Mouse (Mus musculus): ENCODE data around the gene 4930404H24Rik. TPM values are rescaled to one million over a fixed set of nuclear protein-coding genes. Genes with fewer than 3 reads are reported as not detected.

Gene 4930404H24Rik
- polyA plus RNA-seq, 1 experiment, result not detected

- H3K79me2 ChIP-seq (ENCODE audit: control insufficient read depth, insufficient read depth), result no peaks in the 10 kb centered on the region
- no peak overlapping the region for H3K4me3 ChIP-seq
- H3K27me3 ChIP-seq (ENCODE audit: control insufficient read depth, insufficient read depth, insufficient read length), result peaks cover 23% of the 10 kb centered on the region
- TF ChIP-seq E2F4 (IDR thresholded peaks at IDR 0.05; ENCODE audit: insufficient read depth) (no peak), POLR2AphosphoS2 (IDR thresholded peaks at IDR 0.05; ENCODE audit: insufficient read length, low read depth) (no peak), CEBPB (IDR thresholded peaks at IDR 0.05; ENCODE audit: insufficient read depth, poor library complexity, severe bottlenecking) (no peak), SRF (IDR thresholded peaks at IDR 0.05; ENCODE audit: control insufficient read depth, insufficient read length, low read depth) (no peak), MYOD1 (IDR thresholded peaks at IDR 0.05; ENCODE audit: control insufficient read depth in 1 of 3, insufficient read length in 2 of 3, low read depth in 2 of 3) (no peak), MAX (IDR thresholded peaks at IDR 0.05; ENCODE audit: low read depth) (no peak), USF1 (IDR thresholded peaks at IDR 0.05; ENCODE audit: low read depth) (no peak), TCF12 (IDR thresholded peaks at IDR 0.05; ENCODE audit: insufficient read depth, poor library complexity, severe bottlenecking) (no peak)
- no peaks in the 10 kb centered on the region for H3K36me3 ChIP-seq (ENCODE audit: control insufficient read depth, insufficient read depth)
- no peak overlapping the region for H3K4me2 ChIP-seq (ENCODE audit: low read depth)
- H3ac ChIP-seq (ENCODE audit: control insufficient read depth, insufficient read length), result no peak overlapping the region
Measured at GRCm38 (mm10) chr2:153478583-153478982, 14.0 kb upstream of the 4930404H24Rik start.

- Histone ChIP-seq H3K27me3 (ENCODE audit: control insufficient read depth, insufficient read depth, insufficient read length) (peaks cover 29% of the 10 kb centered on the region), H3K4me3 (no peak overlapping the region), H3ac (ENCODE audit: control insufficient read depth, insufficient read length) (no peak overlapping the region), H3K4me2 (ENCODE audit: low read depth) (no peak overlapping the region), H3K79me2 (ENCODE audit: control insufficient read depth, insufficient read depth) (no peaks in the 10 kb centered on the region), H3K36me3 (ENCODE audit: control insufficient read depth, insufficient read depth) (no peaks in the 10 kb centered on the region)
- no peak for TF ChIP-seq MYOD1 (IDR thresholded peaks at IDR 0.05; ENCODE audit: control insufficient read depth in 1 of 3, insufficient read length in 2 of 3, low read depth in 2 of 3)
- TF ChIP-seq TCF12 (IDR thresholded peaks at IDR 0.05; ENCODE audit: insufficient read depth, poor library complexity, severe bottlenecking), result no peak
- no peak for TF ChIP-seq SRF (IDR thresholded peaks at IDR 0.05; ENCODE audit: control insufficient read depth, insufficient read length, low read depth)
- TF ChIP-seq POLR2AphosphoS2 (IDR thresholded peaks at IDR 0.05; ENCODE audit: insufficient read length, low read depth), result no peak
- TF ChIP-seq CEBPB (IDR thresholded peaks at IDR 0.05; ENCODE audit: insufficient read depth, poor library complexity, severe bottlenecking), result no peak
- no peak for TF ChIP-seq E2F4 (IDR thresholded peaks at IDR 0.05; ENCODE audit: insufficient read depth)
- TF ChIP-seq USF1 (IDR thresholded peaks at IDR 0.05; ENCODE audit: low read depth), result no peak
- no peak for TF ChIP-seq MAX (IDR thresholded peaks at IDR 0.05; ENCODE audit: low read depth)
- TF ChIP-seq MYOG (IDR thresholded peaks at IDR 0.05; ENCODE audit: control insufficient read depth in 1 of 3, insufficient read depth in 1 of 3, insufficient read length in 2 of 3, low read depth in 2 of 3), result no peak
- no peak for TF ChIP-seq TCF3 (IDR thresholded peaks at IDR 0.05; ENCODE audit: insufficient read length, low read depth)
Measured at GRCm38 (mm10) chr2:153479486-153479885, 13.1 kb upstream of the 4930404H24Rik start.

GRCm38 (mm10) chr2:153481108-153481860 is 11.3 kb upstream of the 4930404H24Rik start:
- Histone ChIP-seq H3K4me2 (ENCODE audit: low read depth) (no peak overlapping the region), H3K79me2 (ENCODE audit: control insufficient read depth, insufficient read depth) (no peaks in the 10 kb centered on the region), H3K4me3 (no peak overlapping the region), H3K27me3 (ENCODE audit: control insufficient read depth, insufficient read depth, insufficient read length) (peaks cover 38% of the 10 kb centered on the region), H3ac (ENCODE audit: control insufficient read depth, insufficient read length) (no peak overlapping the region), H3K36me3 (ENCODE audit: control insufficient read depth, insufficient read depth) (no peaks in the 10 kb centered on the region)
- TF ChIP-seq MYOD1 (IDR thresholded peaks at IDR 0.05; ENCODE audit: control insufficient read depth in 1 of 3, insufficient read length in 2 of 3, low read depth in 2 of 3), result no peak
- TF ChIP-seq MYOG (IDR thresholded peaks at IDR 0.05; ENCODE audit: control insufficient read depth in 1 of 3, insufficient read depth in 1 of 3, insufficient read length in 2 of 3, low read depth in 2 of 3), result no peak
- no peak for TF ChIP-seq REST (IDR thresholded peaks at IDR 0.05; ENCODE audit: insufficient read depth, insufficient read length)
- no peak for TF ChIP-seq POLR2A (IDR thresholded peaks at IDR 0.05; ENCODE audit: insufficient read length, low read depth)
- TF ChIP-seq SRF (IDR thresholded peaks at IDR 0.05; ENCODE audit: control insufficient read depth, insufficient read length, low read depth), result no peak
- no peak for TF ChIP-seq CEBPB (IDR thresholded peaks at IDR 0.05; ENCODE audit: insufficient read depth, poor library complexity, severe bottlenecking)
- TF ChIP-seq E2F4 (IDR thresholded peaks at IDR 0.05; ENCODE audit: insufficient read depth), result no peak
- TF ChIP-seq TCF3 (IDR thresholded peaks at IDR 0.05; ENCODE audit: insufficient read length, low read depth), result no peak
- no peak for TF ChIP-seq MAX (IDR thresholded peaks at IDR 0.05; ENCODE audit: low read depth)
- TF ChIP-seq POLR2AphosphoS2 (IDR thresholded peaks at IDR 0.05; ENCODE audit: insufficient read length, low read depth), result no peak
- no peak for TF ChIP-seq TCF12 (IDR thresholded peaks at IDR 0.05; ENCODE audit: insufficient read depth, poor library complexity, severe bottlenecking)
- TF ChIP-seq USF1 (IDR thresholded peaks at IDR 0.05; ENCODE audit: low read depth), result no peak

- Histone ChIP-seq H3K4me3 (no peak overlapping the region), H3K36me3 (ENCODE audit: control insufficient read depth, insufficient read depth) (no peaks in the 10 kb centered on the region)
- TF ChIP-seq REST (IDR thresholded peaks at IDR 0.05; ENCODE audit: insufficient read depth, insufficient read length), result no peak
- TF ChIP-seq POLR2A (IDR thresholded peaks at IDR 0.05; ENCODE audit: insufficient read length, low read depth), result no peak
- no peak for TF ChIP-seq MYOD1 (IDR thresholded peaks at IDR 0.05; ENCODE audit: control insufficient read depth in 1 of 3, insufficient read length in 2 of 3, low read depth in 2 of 3)
- no peak for TF ChIP-seq TCF12 (IDR thresholded peaks at IDR 0.05; ENCODE audit: insufficient read depth, poor library complexity, severe bottlenecking)
- no peak for TF ChIP-seq POLR2AphosphoS2 (IDR thresholded peaks at IDR 0.05; ENCODE audit: insufficient read length, low read depth)
- no peak for TF ChIP-seq CEBPB (IDR thresholded peaks at IDR 0.05; ENCODE audit: insufficient read depth, poor library complexity, severe bottlenecking)
- no peak for TF ChIP-seq E2F4 (IDR thresholded peaks at IDR 0.05; ENCODE audit: insufficient read depth)
Measured at GRCm38 (mm10) chr2:153481861-153482120, 10.8 kb upstream of the 4930404H24Rik start.

More at GRCm38 (mm10) chr2:153481861-153482120, 10.8 kb upstream of the 4930404H24Rik start:
- no peaks in the 10 kb centered on the region for H3K79me2 ChIP-seq (ENCODE audit: control insufficient read depth, insufficient read depth)
- H3K4me2 ChIP-seq (ENCODE audit: low read depth), result no peak overlapping the region
- no peak overlapping the region for H3ac ChIP-seq (ENCODE audit: control insufficient read depth, insufficient read length)
- peaks cover 37% of the 10 kb centered on the region for H3K27me3 ChIP-seq (ENCODE audit: control insufficient read depth, insufficient read depth, insufficient read length)

Data from myocyte (in vitro differentiated cells).